9 mouse cellular contexts compared by ENCODE assay signal in the genomic region with DNA sequence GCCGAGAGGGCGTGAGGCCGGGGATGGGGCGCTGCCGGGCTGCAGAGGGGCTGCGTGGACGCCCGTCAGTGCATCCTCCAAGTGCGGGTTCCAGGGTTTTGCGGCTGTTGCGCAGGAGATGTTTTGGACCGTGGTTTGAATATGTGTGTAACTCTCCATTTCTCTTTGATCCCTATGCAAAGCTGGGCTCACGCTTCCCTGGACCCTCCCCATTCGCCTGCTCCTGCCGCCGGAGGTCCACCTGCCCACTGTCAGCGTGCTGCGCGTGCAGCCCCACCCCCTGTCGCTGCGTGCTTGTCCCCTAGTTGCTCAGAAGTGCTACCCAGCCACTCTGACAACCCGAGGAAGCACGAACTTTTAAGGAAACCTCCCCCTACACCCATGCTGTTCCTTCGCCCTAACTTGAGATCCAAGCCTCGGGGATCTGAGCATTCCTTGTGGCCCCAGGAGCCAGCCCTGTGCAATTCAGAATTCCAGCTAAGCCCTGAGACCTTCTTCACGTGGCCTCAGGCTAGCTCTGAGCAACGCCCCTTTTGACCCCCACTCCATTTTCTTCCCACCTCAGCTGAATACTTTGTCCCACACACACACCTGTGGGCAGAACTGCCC. TPM values are rescaled to one million over a fixed set of nuclear protein-coding genes. Genes with fewer than 3 reads are reported as not detected.
DNase-seq lines count a peak whose midpoint lies in the region; ATAC-seq and TF ChIP-seq lines count a peak whose summit lies in the region.
"Had no signal": no experiment of that assay in that cellular context is flagged by ENCODE, and none has a peak within 500 bp of the region (broad histone marks: within the 10 kb centered on the region; RNA-seq: fewer than 3 reads in every experiment).

No protein-coding gene starts in this region.

- H3K4me3 ChIP-seq in cerebellum, adult 2 months (replicated peaks; ENCODE audit: insufficient read depth, low read depth, low read length) = peak overlapping the region; percentile 60
- peak overlapping the region; percentile 65 for H3K4me3 ChIP-seq in neural tube, embryonic 11.5 days (ENCODE audit: low read depth, low read length)
- H3K4me3 ChIP-seq in limb, embryonic 12.5 days (replicated peaks) = peak overlapping the region; percentile 69
- peak overlapping the region; percentile 65 for H3K4me3 ChIP-seq in stomach, embryonic 15.5 days (replicated peaks)

- H3K36me3 ChIP-seq in neural tube, embryonic 11.5 days (ENCODE audit: control insufficient read depth, insufficient read depth, low read length) = no peaks in the 10 kb centered on the region
- no peaks in the 10 kb centered on the region for H3K36me3 ChIP-seq in limb, embryonic 12.5 days
- H3K36me3 ChIP-seq in stomach, embryonic 15.5 days = no peaks in the 10 kb centered on the region

- no peak for TF ChIP-seq POLR2A in cerebellum, adult 2 months (IDR thresholded peaks at IDR 0.05; ENCODE audit: borderline replicate concordance, insufficient read depth, low read length)

- H3K9ac ChIP-seq in neural tube, embryonic 11.5 days (ENCODE audit: low read length) = peak overlapping the region; percentile 66
- H3K9ac ChIP-seq in limb, embryonic 12.5 days (replicated peaks) = peak overlapping the region; percentile 60
- peak overlapping the region; percentile 65; the same call in 1 of the 2 replicates for H3K9ac ChIP-seq in stomach, embryonic 15.5 days

- TF ChIP-seq CTCF in cerebellum, adult 2 months (IDR thresholded peaks at IDR 0.05; ENCODE audit: borderline replicate concordance, insufficient read depth, low read depth, low read length) = no peak

- ATAC-seq in neural tube, embryonic 11.5 days (ENCODE audit: insufficient read depth, low FRiP score, low TSS enrichment) = 0 out of 2 replicates have a peak, but pooled peaks have one; percentile 27
- ATAC-seq in limb, embryonic 12.5 days (ENCODE audit: insufficient number of reproducible peaks, insufficient read depth, low FRiP score, low TSS enrichment, low read depth) = no peak
- ATAC-seq in stomach, embryonic 15.5 days (ENCODE audit: insufficient read depth, low FRiP score, low read depth) = no peak; the same call in 1 of the 2 replicates

- no peaks in the 10 kb centered on the region for H3K27me3 ChIP-seq in cerebellum, adult 2 months (ENCODE audit: control insufficient read depth, insufficient read depth, low read length)
- peaks cover 17% of the 10 kb centered on the region for H3K27me3 ChIP-seq in neural tube, embryonic 11.5 days (ENCODE audit: control insufficient read depth, insufficient read depth, low read length)
- H3K27me3 ChIP-seq in limb, embryonic 12.5 days = peaks cover 47% of the 10 kb centered on the region
- H3K27me3 ChIP-seq in stomach, embryonic 15.5 days (replicated peaks) = peaks cover 14% of the 10 kb centered on the region

- H3K9me3 ChIP-seq in neural tube, embryonic 11.5 days (ENCODE audit: control insufficient read depth, low read length) = no peaks in the 10 kb centered on the region
- H3K9me3 ChIP-seq in limb, embryonic 12.5 days = no peaks in the 10 kb centered on the region
- no peaks in the 10 kb centered on the region for H3K9me3 ChIP-seq in stomach, embryonic 15.5 days

- peaks cover 11% of the 10 kb centered on the region for H3K4me1 ChIP-seq in cerebellum, adult 2 months (ENCODE audit: control insufficient read depth, insufficient read depth, low read length)
- peaks cover 11% of the 10 kb centered on the region; the same call in 1 of the 2 replicates for H3K4me1 ChIP-seq in neural tube, embryonic 11.5 days (ENCODE audit: control insufficient read depth, insufficient read depth, low read length)
- peaks cover 19% of the 10 kb centered on the region for H3K4me1 ChIP-seq in limb, embryonic 12.5 days (replicated peaks)
- H3K4me1 ChIP-seq in stomach, embryonic 15.5 days = peaks cover 15% of the 10 kb centered on the region

- DNase-seq in cerebellum, adult 2 months = no peak
- no peak for DNase-seq in cerebellum, postnatal 10 days
- DNase-seq in neural tube, embryonic 11.5 days (ENCODE audit: low spot score) = peak; percentile 32
- DNase-seq in neural tube, embryonic 10.5 days (ENCODE audit: extremely low spot score, low spot score) = no peak
- no peak for DNase-seq in embryo, embryonic 10.5 days (ENCODE audit: low spot score)
- DNase-seq in gastrocnemius, adult 18-20 months (ENCODE audit: low spot score) = no peak

- 12% methylated on average over 27 of the region's 27 CpGs for WGBS in cerebellum, adult 2 months
- 2% methylated on average over 27 of the region's 27 CpGs for WGBS in neural tube, embryonic 11.5 days
- WGBS in limb, embryonic 12.5 days = 2% methylated on average over 27 of the region's 27 CpGs
- WGBS in stomach, embryonic 15.5 days = 5% methylated on average over 27 of the region's 27 CpGs

- H3K27ac ChIP-seq in cerebellum, adult 2 months (ENCODE audit: insufficient read depth, low read length) = no peak overlapping the region
- no peak overlapping the region for H3K27ac ChIP-seq in neural tube, embryonic 11.5 days (ENCODE audit: low read depth, low read length)
- no peak overlapping the region for H3K27ac ChIP-seq in limb, embryonic 12.5 days
- no peak overlapping the region for H3K27ac ChIP-seq in stomach, embryonic 15.5 days

- peak overlapping the region; percentile 98 for H3K4me2 ChIP-seq in neural tube, embryonic 11.5 days (ENCODE audit: low read depth)
- H3K4me2 ChIP-seq in limb, embryonic 12.5 days = peak overlapping the region; percentile 95
- peak overlapping the region; percentile 99 for H3K4me2 ChIP-seq in stomach, embryonic 15.5 days

RNA-seq across cellular contexts. Expression of gene Etnk2, which starts 0.8 kb away (rescaled TPM):
- polyA plus RNA-seq in cerebellum, adult 2 months (2012; rRNA removed) = 5.0 and 5.6 TPM in 2 replicates
- 1.9 and 3.0 TPM in 2 replicates for polyA plus RNA-seq in neural tube, embryonic 11.5 days (2014; fragmentation: Nextera tagmentation; extraction: Ambion mirVana)
- polyA plus RNA-seq in limb, embryonic 12.5 days (2016; fragmentation: Nextera tagmentation; extraction: Ambion mirVana) = 1.3 and 1.7 TPM in 2 replicates
- 4.0 and 6.4 TPM in 2 replicates for polyA plus RNA-seq in stomach, embryonic 15.5 days (2015; fragmentation: Nextera tagmentation; extraction: Ambion mirVana)
- total RNA-seq in gastrocnemius, adult 18-20 months (2021) = under 1 TPM; 0.17 to 0.34 TPM

RNA-seq across cellular contexts. Expression of gene Ren1, which starts 13.8 kb away (rescaled TPM):
- 0.08 and 0.13 TPM in 2 replicates for polyA plus RNA-seq in cerebellum, adult 2 months (2012; rRNA removed)
- polyA plus RNA-seq in neural tube, embryonic 11.5 days (2014; fragmentation: Nextera tagmentation; extraction: Ambion mirVana) = not detected in 2 replicates
- polyA plus RNA-seq in limb, embryonic 12.5 days (2016; fragmentation: Nextera tagmentation; extraction: Ambion mirVana) = not detected in 2 replicates
- polyA plus RNA-seq in stomach, embryonic 15.5 days (2015; fragmentation: Nextera tagmentation; extraction: Ambion mirVana) = 2.6 and 2.8 TPM in 2 replicates
- under 1 TPM in 1 of 2 experiments, not detected in 1; 0.46 TPM for total RNA-seq in gastrocnemius, adult 18-20 months (2021)
- total RNA-seq: left cerebral cortex, postnatal 25 days had no signal

RNA-seq across cellular contexts. Expression of gene Kiss1, which starts 42.5 kb away (rescaled TPM):
- polyA plus RNA-seq in cerebellum, adult 2 months (2012; rRNA removed) = not detected in 2 replicates
- not detected in 2 replicates for polyA plus RNA-seq in neural tube, embryonic 11.5 days (2014; fragmentation: Nextera tagmentation; extraction: Ambion mirVana)
- polyA plus RNA-seq in limb, embryonic 12.5 days (2016; fragmentation: Nextera tagmentation; extraction: Ambion mirVana) = not detected in 2 replicates
- polyA plus RNA-seq in stomach, embryonic 15.5 days (2015; fragmentation: Nextera tagmentation; extraction: Ambion mirVana) = not detected in 2 replicates
- not detected for total RNA-seq in gastrocnemius, adult 18-20 months (2021)

RNA-seq across cellular contexts. Expression of gene Golt1a, which starts 54.5 kb away (rescaled TPM):
- not detected in 2 replicates for polyA plus RNA-seq in cerebellum, adult 2 months (2012; rRNA removed)
- not detected in 2 replicates for polyA plus RNA-seq in neural tube, embryonic 11.5 days (2014; fragmentation: Nextera tagmentation; extraction: Ambion mirVana)
- polyA plus RNA-seq in limb, embryonic 12.5 days (2016; fragmentation: Nextera tagmentation; extraction: Ambion mirVana) = not detected in 2 replicates
- polyA plus RNA-seq in stomach, embryonic 15.5 days (2015; fragmentation: Nextera tagmentation; extraction: Ambion mirVana) = 4.9 and 7.7 TPM in 2 replicates
- total RNA-seq in gastrocnemius, adult 18-20 months (2021) = not detected
